Mouse (Mus musculus) midbrain, embryonic 11.5 days (tissue): ENCODE results near the gene Saxo1. TPM values are rescaled to one million over a fixed set of nuclear protein-coding genes. Genes with fewer than 3 reads are reported as not detected.

ENCODE experiments used
- ATAC-seq: fragments of 200-750 bp; cut with Nextera tagmentation; 2 replicates; pipeline ENCODE4 v1.8.0; 2017; ENCODE audit warnings: moderate TSS enrichment, moderate library complexity; ENCODE audit not compliant: low FRiP score
- DNase-seq: peaks from one replicate; pipeline ENCODE4 v3.0.0; 2015; ENCODE audit warnings: low spot score; ENCODE audit errors: missing footprints
- H3K27ac ChIP-seq: fragments of 300-500 bp; sonication (generic); 2 replicates; pipeline ENCODE4 v1.5.1; 2014; ENCODE audit warnings: low read depth, low read length
- H3K27me3 ChIP-seq: fragments of 300-500 bp; sonication (generic); 2 replicates; pipeline ENCODE4 v1.6.1; 2014; ENCODE audit warnings: mild to moderate bottlenecking, low read length, moderate library complexity, mixed read lengths; ENCODE audit not compliant: control insufficient read depth, insufficient read depth
- H3K36me3 ChIP-seq: fragments of 300-500 bp; sonication (generic); 2 replicates; pipeline ENCODE4 v1.6.1; 2014; ENCODE audit warnings: mild to moderate bottlenecking, low read length, moderate library complexity, mixed read lengths; ENCODE audit not compliant: control insufficient read depth, insufficient read depth
- H3K4me1 ChIP-seq: fragments of 300-500 bp; sonication (generic); 2 replicates; pipeline ENCODE4 v1.6.1; 2014; ENCODE audit warnings: low read length; ENCODE audit not compliant: control insufficient read depth, insufficient read depth
- H3K4me2 ChIP-seq: fragments of 300-500 bp; sonication (generic); 2 replicates; pipeline ENCODE4 v1.6.1; 2014; ENCODE audit warnings: mild to moderate bottlenecking, moderate library complexity
- H3K4me3 ChIP-seq: fragments of 300-500 bp; sonication (generic); 2 replicates; pipeline ENCODE4 v1.5.1; 2014; ENCODE audit warnings: low read depth, low read length
- H3K9ac ChIP-seq: fragments of 300-500 bp; sonication (generic); 2 replicates; pipeline ENCODE4 v1.6.1; 2014; ENCODE audit warnings: low read length
- H3K9me3 ChIP-seq: fragments of 300-500 bp; sonication (generic); 2 replicates; pipeline ENCODE4 v1.6.1; 2016; ENCODE audit warnings: low read length; ENCODE audit not compliant: control insufficient read depth
- WGBS: fragments of 180-500 bp; shearing (Covaris S2); extraction: QIAGEN DNeasy Blood & Tissue Kit; methylation state at CpG from one replicate; pipeline ENCODE4 v1.1.7; 2014; 5-methylcytosine and 5-hydroxymethylcytosine counted together
- polyA plus RNA-seq: library from polyadenylated mRNA; unstranded; fragments of >200 nt; fragmentation: Nextera tagmentation; extraction: Ambion mirVana; gene quantifications from 2 replicates; pipeline ENCODE4 v1.2.1, GENCODE M21; 2014

Saxo1 gene
- polyA plus RNA-seq, 1 experiment from 2014 or later, result not detected

- Histone ChIP-seq H3K27me3 (no peaks in the 10 kb centered on the region), H3K4me1 (no peaks in the 10 kb centered on the region), H3K4me3 (no peak overlapping the region), H3K36me3 (no peaks in the 10 kb centered on the region), H3K9me3 (no peaks in the 10 kb centered on the region), H3K9ac (no peak overlapping the region), H3K27ac (no peak overlapping the region), H3K4me2 (no peak overlapping the region)
- 82% methylated on average over 5 of the region's 5 CpGs for WGBS
- peak; percentile 74 for DNase-seq
- ATAC-seq, result no peak
Measured at GRCm38 (mm10) chr4:86464808-86465207, 93.3 kb downstream of the Saxo1 start.

- no peak overlapping the region for H3K4me2 ChIP-seq
- DNase-seq, result no peak
Measured at GRCm38 (mm10) chr4:86450468-86450867, 107.7 kb downstream of the Saxo1 start.

GRCm38 (mm10) chr4:86436336-86436735 lies 121.8 kb downstream of the Saxo1 start:
- Histone ChIP-seq H3K4me2 (no peak overlapping the region), H3K27me3 (no peaks in the 10 kb centered on the region), H3K9me3 (no peaks in the 10 kb centered on the region), H3K36me3 (no peaks in the 10 kb centered on the region), H3K9ac (no peak overlapping the region), H3K4me3 (no peak overlapping the region), H3K4me1 (no peaks in the 10 kb centered on the region), H3K27ac (no peak overlapping the region)
- ATAC-seq, result no peak
- DNase-seq, result no peak
- WGBS, result 92% methylated on average over 3 of the region's 3 CpGs

More at GRCm38 (mm10) chr4:86450468-86450867, 107.7 kb downstream of the Saxo1 start:
- H3K27ac ChIP-seq, result no peak overlapping the region
- no peaks in the 10 kb centered on the region for H3K9me3 ChIP-seq
- no peak for ATAC-seq
- H3K9ac ChIP-seq, result no peak overlapping the region
- no peak overlapping the region for H3K4me3 ChIP-seq
- no peaks in the 10 kb centered on the region for H3K27me3 ChIP-seq
- 87% methylated on average over 3 of the region's 3 CpGs for WGBS
- H3K36me3 ChIP-seq, result no peaks in the 10 kb centered on the region
- no peaks in the 10 kb centered on the region for H3K4me1 ChIP-seq

GRCm38 (mm10) chr4:86435631-86436030 lies 122.5 kb downstream of the Saxo1 start:
- Histone ChIP-seq H3K27ac (no peak overlapping the region), H3K4me1 (no peaks in the 10 kb centered on the region), H3K4me3 (no peak overlapping the region), H3K9ac (no peak overlapping the region), H3K4me2 (no peak overlapping the region), H3K36me3 (no peaks in the 10 kb centered on the region), H3K27me3 (no peaks in the 10 kb centered on the region), H3K9me3 (no peaks in the 10 kb centered on the region)
- ATAC-seq, result no peak
- DNase-seq, result no peak
- WGBS, result 91% methylated on average over 3 of the region's 3 CpGs

GRCm38 (mm10) chr4:86428091-86428745 lies 129.9 kb downstream of the Saxo1 start:
- no peaks in the 10 kb centered on the region for H3K9me3 ChIP-seq
- DNase-seq (no peak), ATAC-seq (no peak)
- H3K4me2 ChIP-seq, result no peak overlapping the region
- H3K9ac ChIP-seq, result no peak overlapping the region
- H3K4me3 ChIP-seq, result no peak overlapping the region
- peaks cover 8% of the 10 kb centered on the region; the same call in 1 of the 2 replicates for H3K4me1 ChIP-seq
- H3K27me3 ChIP-seq, result no peaks in the 10 kb centered on the region
- no peak overlapping the region for H3K27ac ChIP-seq
- WGBS, result 91% methylated on average over 6 of the region's 6 CpGs
- H3K36me3 ChIP-seq, result no peaks in the 10 kb centered on the region

- H3K27me3 ChIP-seq, result no peaks in the 10 kb centered on the region
- DNase-seq (no peak), ATAC-seq (no peak)
- no peak overlapping the region for H3K9ac ChIP-seq
- H3K36me3 ChIP-seq, result no peaks in the 10 kb centered on the region
- H3K27ac ChIP-seq, result no peak overlapping the region
- WGBS, result 83% methylated on average over 5 of the region's 5 CpGs
- H3K4me3 ChIP-seq, result no peak overlapping the region
- H3K4me1 ChIP-seq, result peaks cover 8% of the 10 kb centered on the region; the same call in 1 of the 2 replicates
- H3K9me3 ChIP-seq, result no peaks in the 10 kb centered on the region
- H3K4me2 ChIP-seq, result no peak overlapping the region
Measured at GRCm38 (mm10) chr4:86427312-86427711, 130.8 kb downstream of the Saxo1 start.

GRCm38 (mm10) chr4:86426549-86426948 lies 131.6 kb downstream of the Saxo1 start:
- H3K27ac ChIP-seq, result no peak overlapping the region
- peak; percentile 42; the same call in 1 of the 2 replicates for ATAC-seq
- 61% methylated on average over 11 of the region's 11 CpGs for WGBS

GRCm38 (mm10) chr4:86425581-86425980 lies 132.5 kb downstream of the Saxo1 start:
- H3K9me3 ChIP-seq, result no peaks in the 10 kb centered on the region
- H3K4me2 ChIP-seq, result no peak overlapping the region
- no peak for DNase-seq
- no peak overlapping the region for H3K27ac ChIP-seq
- ATAC-seq, result no peak
- 93% methylated on average over 7 of the region's 7 CpGs for WGBS
- no peaks in the 10 kb centered on the region for H3K27me3 ChIP-seq
- H3K4me1 ChIP-seq, result peaks cover 8% of the 10 kb centered on the region; the same call in 1 of the 2 replicates
- H3K9ac ChIP-seq, result no peak overlapping the region
- H3K36me3 ChIP-seq, result no peaks in the 10 kb centered on the region
- H3K4me3 ChIP-seq, result no peak overlapping the region

More at GRCm38 (mm10) chr4:86426549-86426948, 131.6 kb downstream of the Saxo1 start:
- peaks cover 8% of the 10 kb centered on the region; the same call in 1 of the 2 replicates for H3K4me1 ChIP-seq
- H3K4me2 ChIP-seq, result no peak overlapping the region
- no peak for DNase-seq
- no peaks in the 10 kb centered on the region for H3K36me3 ChIP-seq
- no peak overlapping the region for H3K4me3 ChIP-seq
- H3K9me3 ChIP-seq, result no peaks in the 10 kb centered on the region
- no peak overlapping the region for H3K9ac ChIP-seq
- no peaks in the 10 kb centered on the region for H3K27me3 ChIP-seq

- Histone ChIP-seq H3K27ac (no peak overlapping the region), H3K27me3 (no peaks in the 10 kb centered on the region), H3K4me1 (peaks cover 8% of the 10 kb centered on the region; the same call in 1 of the 2 replicates), H3K4me2 (no peak overlapping the region), H3K4me3 (no peak overlapping the region), H3K9ac (no peak overlapping the region), H3K36me3 (no peaks in the 10 kb centered on the region), H3K9me3 (no peaks in the 10 kb centered on the region)
- 80% methylated on average over 6 of the region's 6 CpGs for WGBS
- ATAC-seq (no peak), DNase-seq (no peak)
Measured at GRCm38 (mm10) chr4:86422586-86422985, 135.5 kb downstream of the Saxo1 start.
